8 mouse cellular contexts compared by ENCODE assay signal in genomic region chrX:143080458-143081336, GRCm38 (mm10). TPM values are rescaled to one million over a fixed set of nuclear protein-coding genes. Genes with fewer than 3 reads are reported as not detected.
DNase-seq lines count a peak whose midpoint lies in the region; ATAC-seq and TF ChIP-seq lines count a peak whose summit lies in the region.

No protein-coding gene starts in this region.

- TF ChIP-seq CTCF in E14TG2a.4 (conservative IDR thresholded peaks at IDR 0.05; ENCODE audit: low read length): no peak

- H3K4me2 ChIP-seq in forebrain, embryonic 16.5 days (ENCODE audit: low read length): peak overlapping the region; percentile 47
- H3K4me2 ChIP-seq in intestine, embryonic 16.5 days (ENCODE audit: low read depth, low read length): peak overlapping the region; percentile 46
- H3K4me2 ChIP-seq in neural tube, embryonic 15.5 days: peak overlapping the region; percentile 59

- no peak overlapping the region for H3K27ac ChIP-seq in forebrain, embryonic 16.5 days (ENCODE audit: low read length)
- H3K27ac ChIP-seq in intestine, embryonic 16.5 days (ENCODE audit: low read length): peak overlapping the region; percentile 35
- peak overlapping the region; percentile 60 for H3K27ac ChIP-seq in neural tube, embryonic 15.5 days (replicated peaks)

- ATAC-seq in frontal cortex, adult (ENCODE audit: low TSS enrichment): peak; percentile 76
- peak; percentile 89 for ATAC-seq in forebrain, embryonic 16.5 days
- peak; percentile 74 for ATAC-seq in intestine, embryonic 16.5 days
- peak; percentile 90 for ATAC-seq in neural tube, embryonic 15.5 days (ENCODE audit: low FRiP score)
- ATAC-seq in megakaryocyte progenitor cell, adult 5-6 weeks (replicated peaks; ENCODE audit: poor library complexity): no peak

- H3K9me3 ChIP-seq in E14TG2a.4 (ENCODE audit: low read length): no peaks in the 10 kb centered on the region
- no peaks in the 10 kb centered on the region for H3K9me3 ChIP-seq in forebrain, embryonic 16.5 days (ENCODE audit: control insufficient read depth, low read length)
- H3K9me3 ChIP-seq in intestine, embryonic 16.5 days (ENCODE audit: control insufficient read depth, low read length): no peaks in the 10 kb centered on the region
- H3K9me3 ChIP-seq in neural tube, embryonic 15.5 days (replicated peaks): no peaks in the 10 kb centered on the region

- H3K27me3 ChIP-seq in E14TG2a.4 (ENCODE audit: insufficient read depth, low read length): peaks cover 14% of the 10 kb centered on the region; the same call in 1 of the 2 replicates
- peaks cover 7% of the 10 kb centered on the region; the same call in 1 of the 2 replicates for H3K27me3 ChIP-seq in forebrain, embryonic 16.5 days (replicated peaks; ENCODE audit: control insufficient read depth, insufficient read depth, low read length)
- no peaks in the 10 kb centered on the region for H3K27me3 ChIP-seq in intestine, embryonic 16.5 days (replicated peaks; ENCODE audit: control insufficient read depth, insufficient read depth, low read length)
- H3K27me3 ChIP-seq in neural tube, embryonic 15.5 days (replicated peaks): peaks cover 32% of the 10 kb centered on the region

- no peaks in the 10 kb centered on the region for H3K36me3 ChIP-seq in E14TG2a.4 (ENCODE audit: insufficient read depth, low read length)
- H3K36me3 ChIP-seq in forebrain, embryonic 16.5 days (ENCODE audit: control insufficient read depth, insufficient read depth): no peaks in the 10 kb centered on the region
- no peaks in the 10 kb centered on the region for H3K36me3 ChIP-seq in intestine, embryonic 16.5 days (ENCODE audit: control insufficient read depth, insufficient read depth, low read length)
- H3K36me3 ChIP-seq in neural tube, embryonic 15.5 days: no peaks in the 10 kb centered on the region

- WGBS in forebrain, embryonic 16.5 days: 22% methylated on average over 23 of the region's 23 CpGs
- 19% methylated on average over 23 of the region's 23 CpGs for WGBS in intestine, embryonic 16.5 days
- WGBS in neural tube, embryonic 15.5 days: 20% methylated on average over 23 of the region's 23 CpGs

- no peak for DNase-seq in frontal cortex, postnatal 10 days (ENCODE audit: low spot score in 2 of 2)
- no peak for DNase-seq in frontal cortex, postnatal 25 days (ENCODE audit: low spot score in 2 of 2)

- H3K9ac ChIP-seq in forebrain, embryonic 16.5 days (replicated peaks; ENCODE audit: low read depth, low read length): peak overlapping the region; percentile 7; the same call in 1 of the 2 replicates
- H3K9ac ChIP-seq in intestine, embryonic 16.5 days (ENCODE audit: low read depth, low read length): no peak overlapping the region; the same call in 1 of the 2 replicates
- peak overlapping the region; percentile 36; the same call in 1 of the 2 replicates for H3K9ac ChIP-seq in neural tube, embryonic 15.5 days (replicated peaks)

- peak overlapping the region; percentile 35; the same call in 1 of the 2 replicates for H3K4me3 ChIP-seq in E14TG2a.4 (replicated peaks; ENCODE audit: low read length)
- peak overlapping the region; percentile 25 for H3K4me3 ChIP-seq in forebrain, embryonic 16.5 days (replicated peaks; ENCODE audit: low read length)
- peak overlapping the region; percentile 24 for H3K4me3 ChIP-seq in intestine, embryonic 16.5 days (ENCODE audit: low read length)
- peak overlapping the region; percentile 32 for H3K4me3 ChIP-seq in neural tube, embryonic 15.5 days (replicated peaks)

- H3K4me1 ChIP-seq in E14TG2a.4 (replicated peaks; ENCODE audit: low read depth, low read length): no peaks in the 10 kb centered on the region
- H3K4me1 ChIP-seq in forebrain, embryonic 16.5 days (replicated peaks; ENCODE audit: control insufficient read depth, insufficient read depth, low read length): no peaks in the 10 kb centered on the region
- no peaks in the 10 kb centered on the region; the same call in 1 of the 2 replicates for H3K4me1 ChIP-seq in intestine, embryonic 16.5 days (ENCODE audit: control insufficient read depth, insufficient read depth, low read length)
- H3K4me1 ChIP-seq in neural tube, embryonic 15.5 days: peaks cover 6% of the 10 kb centered on the region; the same call in 1 of the 2 replicates

RNA-seq across cellular contexts. Expression of gene Rtl9, which starts 18.7 kb away (rescaled TPM):
- polyA plus RNA-seq in forebrain, embryonic 16.5 days (2015; fragmentation: Nextera tagmentation; extraction: Ambion mirVana): 0.43 and 0.60 TPM in 2 replicates
- 0.28 and 0.54 TPM in 2 replicates for polyA plus RNA-seq in intestine, embryonic 16.5 days (2015; fragmentation: Nextera tagmentation; extraction: Ambion mirVana)
- 0.44 and 0.61 TPM in 2 replicates for polyA plus RNA-seq in neural tube, embryonic 15.5 days (2015; fragmentation: Nextera tagmentation; extraction: Ambion mirVana)
- total RNA-seq in megakaryocyte progenitor cell, adult 5-6 weeks (2015): not detected in 2 replicates
- not detected in 2 replicates for total RNA-seq in megakaryocyte progenitor cell, adult 5-6 weeks (2017)
